Mouse (Mus musculus) megakaryocyte, embryonic 14.5 days (primary cell): ENCODE results near the gene Slc35g3. TPM values are rescaled to one million over a fixed set of nuclear protein-coding genes. Genes with fewer than 3 reads are reported as not detected.

Source experiments
- H3K27me3 ChIP-seq: replicated peaks from 2 replicates; pipeline ENCODE3; 2012; ENCODE audit warnings: inconsistent platforms
- H3K36me3 ChIP-seq: replicated peaks from 2 replicates; pipeline ENCODE3; 2012; ENCODE audit warnings: low read length, inconsistent platforms, mixed read lengths
- H3K4me1 ChIP-seq: 2 replicates; pipeline ENCODE4 v1.6.1; 2012; ENCODE audit warnings: inconsistent platforms
- H3K4me3 ChIP-seq: replicated peaks from 2 replicates; pipeline ENCODE3; 2012; ENCODE audit warnings: moderate library complexity, mild to moderate bottlenecking, inconsistent platforms
- H3K9me3 ChIP-seq: 2 replicates; pipeline ENCODE4 v1.6.1; 2012; ENCODE audit warnings: inconsistent platforms
- FLI1 ChIP-seq: IDR thresholded peaks from 2 replicates; pipeline ENCODE4 v1.6.1; 2012; ENCODE audit warnings: low read length, inconsistent platforms, mixed read lengths
- GATA1 ChIP-seq: IDR thresholded peaks from 3 replicates; pipeline ENCODE4 v1.6.1; 2012; ENCODE audit warnings: mixed read lengths, low read length, inconsistent platforms, borderline replicate concordance
- polyA plus RNA-seq: library from polyadenylated mRNA; stranded (reverse); fragments of >175 nt; gene quantifications from 2 replicates; pipeline ENCODE4 v1.2.3, GENCODE M21; 2012; ENCODE audit warnings: low replicate concordance; ENCODE audit not compliant: insufficient read depth

Gene Slc35g3
- polyA plus RNA-seq = not detected in 2 replicates

GRCm38 (mm10) chr11:69761868-69762267, at the start of gene Slc35g3:
Slc35g3 (minus strand) TSS chr11:69761968.
- TF ChIP-seq GATA1 (no peak), FLI1 (no peak)
- Histone ChIP-seq H3K9me3 (no peaks in the 10 kb centered on the region), H3K4me1 (peaks cover 39% of the 10 kb centered on the region), H3K4me3 (peak within 1 kb of the TSS; percentile 7), H3K27me3 (peaks cover 9% of the 10 kb centered on the region), H3K36me3 (no peaks in the 10 kb centered on the region)

- H3K27me3 ChIP-seq = peaks cover 68% of the 10 kb centered on the region
These were observed 48.5 kb upstream of the Slc35g3 start for GRCm38 (mm10) chr11:69810280-69810679.

GRCm38 (mm10) chr11:69807641-69808040, 45.9 kb upstream of the Slc35g3 start:
- H3K36me3 ChIP-seq = no peaks in the 10 kb centered on the region
- peaks cover 21% of the 10 kb centered on the region for H3K4me1 ChIP-seq
- peaks cover 7% of the 10 kb centered on the region for H3K9me3 ChIP-seq
- H3K4me3 ChIP-seq = no peak overlapping the region
- H3K27me3 ChIP-seq = peaks cover 69% of the 10 kb centered on the region
- TF ChIP-seq FLI1 = no peak
- no peak for TF ChIP-seq GATA1

More at GRCm38 (mm10) chr11:69810280-69810679, 48.5 kb upstream of the Slc35g3 start:
- Histone ChIP-seq H3K4me1 (no peaks in the 10 kb centered on the region), H3K4me3 (no peak overlapping the region), H3K36me3 (no peaks in the 10 kb centered on the region), H3K9me3 (peaks cover 7% of the 10 kb centered on the region)
- TF ChIP-seq FLI1 = no peak
- TF ChIP-seq GATA1 = no peak

- Histone ChIP-seq H3K4me1 (peaks cover 34% of the 10 kb centered on the region), H3K27me3 (peaks cover 78% of the 10 kb centered on the region), H3K4me3 (no peak overlapping the region), H3K9me3 (peaks cover 7% of the 10 kb centered on the region), H3K36me3 (no peaks in the 10 kb centered on the region)
- TF ChIP-seq GATA1 (no peak), FLI1 (no peak)
These were observed 44.6 kb upstream of the Slc35g3 start for GRCm38 (mm10) chr11:69806378-69806777.

GRCm38 (mm10) chr11:69804972-69805909, 43.5 kb upstream of the Slc35g3 start, which contains the start of gene Tmem102:
Tmem102 (minus strand) TSS chr11:69805624.
- TF ChIP-seq GATA1 (no peak), FLI1 (no peak)
- Histone ChIP-seq H3K4me1 (peaks cover 45% of the 10 kb centered on the region), H3K4me3 (no peak within 1 kb of the TSS), H3K9me3 (peaks cover 2% of the 10 kb centered on the region), H3K36me3 (no peaks in the 10 kb centered on the region), H3K27me3 (peaks cover 78% of the 10 kb centered on the region)

- Histone ChIP-seq H3K9me3 (peaks cover 2% of the 10 kb centered on the region; the same call in 1 of the 2 replicates), H3K27me3 (peaks cover 83% of the 10 kb centered on the region), H3K4me1 (peaks cover 51% of the 10 kb centered on the region), H3K36me3 (no peaks in the 10 kb centered on the region), H3K4me3 (no peak overlapping the region)
- no peak for TF ChIP-seq GATA1
These were observed 42.8 kb upstream of the Slc35g3 start for GRCm38 (mm10) chr11:69804652-69804940.

- Histone ChIP-seq H3K27me3 (peaks cover 84% of the 10 kb centered on the region), H3K4me1 (peaks cover 56% of the 10 kb centered on the region), H3K9me3 (peaks cover 2% of the 10 kb centered on the region; the same call in 1 of the 2 replicates), H3K36me3 (no peaks in the 10 kb centered on the region), H3K4me3 (peak overlapping the region; percentile 90)
- TF ChIP-seq GATA1 (no peak), FLI1 (no peak)
These were observed 42.3 kb upstream of the Slc35g3 start for GRCm38 (mm10) chr11:69803786-69804651.

GRCm38 (mm10) chr11:69803328-69803727, 41.6 kb upstream of the Slc35g3 start:
- peaks cover 87% of the 10 kb centered on the region for H3K27me3 ChIP-seq
- peak overlapping the region; percentile 90 for H3K4me3 ChIP-seq

GRCm38 (mm10) chr11:69802648-69803105, 40.9 kb upstream of the Slc35g3 start:
- TF ChIP-seq FLI1 = no peak
- no peak for TF ChIP-seq GATA1
- Histone ChIP-seq H3K4me1 (peaks cover 62% of the 10 kb centered on the region), H3K9me3 (peaks cover 2% of the 10 kb centered on the region; the same call in 1 of the 2 replicates), H3K27me3 (peaks cover 91% of the 10 kb centered on the region), H3K4me3 (peak overlapping the region; percentile 90), H3K36me3 (no peaks in the 10 kb centered on the region)

More at GRCm38 (mm10) chr11:69803328-69803727, 41.6 kb upstream of the Slc35g3 start:
- H3K4me1 ChIP-seq = peaks cover 57% of the 10 kb centered on the region
- no peaks in the 10 kb centered on the region for H3K36me3 ChIP-seq
- no peak for TF ChIP-seq FLI1
- TF ChIP-seq GATA1 = no peak
- peaks cover 2% of the 10 kb centered on the region; the same call in 1 of the 2 replicates for H3K9me3 ChIP-seq
